Mouse (Mus musculus) G1E (cell line): ENCODE measurements around the gene Pnrc1. TPM values are rescaled to one million over a fixed set of nuclear protein-coding genes. Genes with fewer than 3 reads are reported as not detected.
A peak's percentile ranks its signal among the peaks of the same experiment; 100 is the strongest.

Experiments
- ATAC-seq: 2 replicates; pipeline ENCODE4 v1.8.0; 2016; ENCODE audit warnings: mild to moderate bottlenecking; ENCODE audit not compliant: insufficient number of reproducible peaks, poor library complexity, low FRiP score, severe bottlenecking; ENCODE audit errors: extremely low read depth
- DNase-seq: peaks from one replicate; pipeline ENCODE4 v3.0.0; 2012; ENCODE audit warnings: low spot score
- H3K27me3 ChIP-seq: 2 replicates; pipeline ENCODE4 v1.6.1; 2012; ENCODE audit warnings: mild to moderate bottlenecking, low read length, inconsistent platforms; ENCODE audit not compliant: insufficient read depth
- H3K36me3 ChIP-seq: replicated peaks from 2 replicates; pipeline ENCODE3; 2012; ENCODE audit warnings: mild to moderate bottlenecking, inconsistent platforms
- H3K4me1 ChIP-seq: 2 replicates; pipeline ENCODE4 v1.6.1; 2012; ENCODE audit warnings: low read depth, low read length, inconsistent platforms, mixed read lengths; ENCODE audit not compliant: insufficient read depth
- H3K4me3 ChIP-seq: 2 replicates; pipeline ENCODE4 v1.5.1; 2012; ENCODE audit warnings: low read depth, mild to moderate bottlenecking, inconsistent platforms, low read length, moderate library complexity, mixed read lengths
- H3K9me3 ChIP-seq: replicated peaks from 2 replicates; pipeline ENCODE4 v1.6.1; 2012; ENCODE audit warnings: inconsistent platforms
- CTCF ChIP-seq: IDR thresholded peaks from 2 replicates; pipeline ENCODE4 v1.5.1; 2012; ENCODE audit warnings: low read depth, low read length, inconsistent platforms, mixed read lengths
- GATA1 ChIP-seq: IDR thresholded peaks from 2 replicates; pipeline ENCODE4 v1.6.1; 2012; ENCODE audit warnings: borderline replicate concordance, low read length, inconsistent platforms, mixed read lengths
- GATA2 ChIP-seq: IDR thresholded peaks from 2 replicates; pipeline ENCODE4 v1.6.1; 2012; ENCODE audit warnings: low read depth, low read length, inconsistent platforms, borderline replicate concordance
- POLR2AphosphoS5 ChIP-seq: IDR thresholded peaks from 2 replicates; pipeline ENCODE4 v1.6.1; 2012; ENCODE audit warnings: low read depth, low read length, inconsistent platforms; ENCODE audit not compliant: insufficient replicate concordance
- TAL1 ChIP-seq: conservative IDR thresholded peaks from 2 replicates; pipeline ENCODE4 v1.6.1; 2012; ENCODE audit warnings: low read depth, low read length, inconsistent platforms, mixed read lengths
- polyA plus RNA-seq: library from polyadenylated mRNA; stranded (reverse); fragments of >175 nt; gene quantifications from 2 replicates; pipeline ENCODE4 v1.2.3, GENCODE M21; 2012
- total RNA-seq, 2 experiments: library from RNA; stranded (forward) in 1 of 2; stranded (reverse) in 1 of 2; fragments of 200-1000 nt in 1 of 2; fragments of >200 nt in 1 of 2; fragmentation: Nextera tagmentation in 1 of 2; gene quantifications; 2 replicates each; pipeline ENCODE4 v1.2.3; 2014 to 2017

Pnrc1 gene
- total and polyA plus RNA-seq, 3 experiments = 93.8 to 160 (median 97.7) TPM

DNA sequence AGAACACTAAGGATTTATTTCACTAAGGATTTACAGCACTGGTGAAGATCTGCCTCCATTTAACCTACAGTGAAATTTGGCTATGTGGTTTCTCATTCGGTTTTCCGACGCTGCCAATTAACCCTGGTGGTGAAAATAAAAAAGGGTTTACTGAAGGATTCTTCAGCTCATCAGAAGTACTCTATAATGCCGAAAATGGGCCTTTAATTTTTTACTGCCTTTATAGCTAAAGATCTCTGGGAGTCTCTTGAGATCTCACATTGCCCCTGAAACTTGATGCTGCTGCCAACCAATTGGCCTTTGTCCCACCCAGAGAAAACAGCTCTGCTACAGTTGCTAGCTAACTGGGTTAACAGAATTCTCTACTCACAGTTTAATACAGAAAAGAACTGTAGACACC is 41.0 kb downstream of the Pnrc1 start:
- DNase-seq = no peak
- Histone ChIP-seq H3K4me3 (peak overlapping the region; percentile 88), H3K27me3 (no peaks in the 10 kb centered on the region; the same call in 1 of the 2 replicates), H3K4me1 (peaks cover 31% of the 10 kb centered on the region), H3K36me3 (peaks cover 23% of the 10 kb centered on the region), H3K9me3 (no peaks in the 10 kb centered on the region)
- TF ChIP-seq CTCF (no peak), TAL1 (no peak), GATA2 (no peak), POLR2AphosphoS5 (no peak)
- no peak for ATAC-seq

DNA sequence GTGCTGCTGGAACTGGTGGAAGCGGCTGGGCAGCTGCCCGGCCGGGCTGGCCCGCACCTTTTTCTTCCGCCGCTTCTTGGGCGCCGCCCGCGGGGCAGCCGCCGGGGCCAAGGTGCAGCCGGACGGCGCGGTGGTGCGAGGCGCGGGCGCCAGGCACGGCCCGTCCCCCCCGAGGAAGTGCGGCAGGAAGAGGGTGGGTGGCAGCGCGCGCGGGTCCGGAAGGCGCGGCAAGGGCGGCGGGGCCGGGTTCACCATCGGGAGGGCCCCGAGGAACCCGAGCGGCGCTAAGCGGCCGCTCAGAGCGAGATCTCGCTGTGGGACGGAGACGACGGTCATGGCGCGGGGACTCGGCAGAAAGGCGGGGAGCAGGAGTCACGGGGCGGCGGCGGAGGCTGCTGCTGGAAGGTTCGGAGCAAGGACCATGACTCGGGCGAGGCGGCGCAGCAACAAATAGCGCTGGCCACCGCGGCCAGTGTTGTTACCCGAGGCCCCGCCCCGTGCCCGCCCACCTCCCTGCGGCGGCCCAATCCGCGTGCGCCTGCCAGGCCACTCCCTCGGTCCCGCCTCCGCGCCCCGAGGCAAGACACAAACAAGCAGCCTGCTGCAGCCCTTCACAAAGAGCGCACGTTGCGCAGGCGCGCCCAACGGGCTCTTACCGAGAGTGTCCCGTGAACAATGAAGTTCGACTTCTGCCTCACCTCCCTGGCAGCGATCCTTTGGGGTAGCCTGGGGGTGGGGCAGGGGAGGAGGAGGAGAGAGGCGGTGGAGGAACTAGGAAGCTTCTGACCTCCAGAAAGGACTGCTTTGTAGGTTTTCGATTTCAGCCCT is 41.7 kb downstream of the Pnrc1 start:
- ATAC-seq = peak; percentile 86
- Histone ChIP-seq H3K27me3 (no peaks in the 10 kb centered on the region), H3K4me1 (peaks cover 38% of the 10 kb centered on the region), H3K36me3 (peaks cover 28% of the 10 kb centered on the region), H3K9me3 (no peaks in the 10 kb centered on the region), H3K4me3 (peak overlapping the region; percentile 88)
- TF ChIP-seq GATA1 = no peak
- no peak for TF ChIP-seq CTCF
- no peak for TF ChIP-seq GATA2
- no peak for TF ChIP-seq TAL1
- TF ChIP-seq POLR2AphosphoS5 = no peak
- peak; percentile 91 for DNase-seq

DNA sequence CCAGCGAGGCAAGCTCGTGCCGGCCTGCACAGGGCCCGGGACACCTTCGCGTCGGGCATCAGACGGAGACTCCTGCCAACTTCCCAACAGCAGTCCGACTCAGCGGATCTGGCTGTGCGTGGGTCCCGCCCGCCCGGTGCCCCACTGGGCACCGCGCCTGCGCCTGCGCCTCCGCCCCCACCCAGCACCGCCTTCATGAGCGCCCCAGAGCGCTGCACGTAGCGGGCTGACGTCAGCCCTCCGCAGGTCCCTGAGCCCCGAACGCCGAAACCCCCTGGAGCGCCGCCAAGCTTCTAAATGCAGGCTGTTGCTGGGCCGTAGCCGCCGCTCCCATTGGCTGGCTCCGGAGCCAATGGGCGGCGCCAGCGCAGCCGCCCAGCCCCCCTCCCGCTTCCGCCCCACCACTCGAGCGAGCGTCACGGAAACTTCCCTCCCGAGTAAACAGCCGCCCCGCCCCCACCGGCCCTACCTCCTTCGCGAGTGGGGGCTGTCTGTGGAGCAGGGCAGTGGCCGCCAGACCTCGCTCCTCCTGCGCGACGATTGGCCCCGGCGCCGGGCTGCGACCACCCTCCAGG is 42.4 kb downstream of the Pnrc1 start:
- H3K9me3 ChIP-seq = no peaks in the 10 kb centered on the region
- peaks cover 45% of the 10 kb centered on the region for H3K4me1 ChIP-seq
- peaks cover 35% of the 10 kb centered on the region for H3K36me3 ChIP-seq
- H3K4me3 ChIP-seq = peak overlapping the region; percentile 88
- TF ChIP-seq POLR2AphosphoS5 = no peak
- no peak for TF ChIP-seq GATA2
- TF ChIP-seq GATA1 = no peak
- no peak for TF ChIP-seq CTCF
- TF ChIP-seq TAL1 = no peak
- ATAC-seq = peak; percentile 81
- no peaks in the 10 kb centered on the region for H3K27me3 ChIP-seq
- DNase-seq = peak; percentile 94

DNA sequence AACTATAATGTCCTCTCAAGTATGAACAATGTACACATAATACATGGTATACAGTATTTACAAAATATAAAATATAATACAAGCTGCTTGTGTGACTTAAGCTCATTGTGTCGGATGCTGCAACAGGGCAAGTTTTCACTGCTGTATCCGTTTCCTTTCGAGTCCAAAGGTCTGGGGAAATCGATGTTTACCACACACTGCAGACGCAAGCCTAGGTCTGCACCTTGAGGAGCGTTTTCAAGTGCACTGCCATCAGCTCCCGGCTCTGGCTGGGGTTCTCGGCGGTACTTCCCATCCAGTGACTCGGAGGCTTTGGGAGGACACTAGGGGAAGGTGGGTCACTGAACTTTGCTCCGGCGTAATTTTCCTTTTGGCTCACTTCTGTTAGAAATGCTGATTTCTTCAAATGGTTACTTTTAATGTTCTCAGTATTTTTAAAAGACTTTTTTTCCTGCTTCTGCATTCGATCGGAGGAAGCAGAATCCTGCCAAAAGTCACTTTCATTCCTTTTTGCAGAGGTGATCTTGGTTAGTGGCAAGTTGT is 44.0 kb downstream of the Pnrc1 start:
- no peak for ATAC-seq
- H3K27me3 ChIP-seq = no peaks in the 10 kb centered on the region
- H3K36me3 ChIP-seq = peaks cover 42% of the 10 kb centered on the region
- H3K9me3 ChIP-seq = no peaks in the 10 kb centered on the region
- peaks cover 53% of the 10 kb centered on the region for H3K4me1 ChIP-seq
- DNase-seq = no peak
- peak overlapping the region; percentile 24; the same call in 1 of the 2 replicates for H3K4me3 ChIP-seq
- no peak for TF ChIP-seq TAL1
- TF ChIP-seq GATA2 = no peak
- no peak for TF ChIP-seq POLR2AphosphoS5
- no peak for TF ChIP-seq GATA1
- TF ChIP-seq CTCF = no peak

DNA sequence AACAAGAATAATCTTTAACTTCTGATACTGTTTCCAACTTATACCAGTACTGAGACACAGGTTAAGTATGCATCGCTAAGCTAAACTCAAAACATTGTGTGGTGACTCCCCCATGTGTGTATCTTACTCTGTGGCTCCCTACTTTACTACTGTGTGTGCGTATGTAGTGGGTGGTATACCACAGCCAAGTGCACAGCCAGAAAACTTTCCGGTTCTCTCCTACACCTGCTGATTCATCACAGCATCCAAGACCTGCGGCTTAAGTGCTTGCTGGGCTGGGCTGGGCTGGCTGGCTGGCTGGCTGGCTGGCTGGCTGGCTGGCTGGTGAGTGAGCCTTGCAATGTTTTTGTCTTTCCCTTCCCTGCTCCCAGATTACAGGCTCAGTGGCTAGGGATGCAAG is 46.0 kb downstream of the Pnrc1 start:
- Histone ChIP-seq H3K36me3 (peaks cover 42% of the 10 kb centered on the region), H3K4me1 (peaks cover 52% of the 10 kb centered on the region), H3K27me3 (no peaks in the 10 kb centered on the region), H3K9me3 (no peaks in the 10 kb centered on the region; the same call in 1 of the 2 replicates), H3K4me3 (no peak overlapping the region; the same call in 1 of the 2 replicates)
- DNase-seq (no peak), ATAC-seq (no peak)
- TF ChIP-seq POLR2AphosphoS5 (no peak), TAL1 (no peak), CTCF (no peak), GATA1 (no peak)
